ENCODE assay signal across 16 mouse cellular contexts in the genomic region with DNA sequence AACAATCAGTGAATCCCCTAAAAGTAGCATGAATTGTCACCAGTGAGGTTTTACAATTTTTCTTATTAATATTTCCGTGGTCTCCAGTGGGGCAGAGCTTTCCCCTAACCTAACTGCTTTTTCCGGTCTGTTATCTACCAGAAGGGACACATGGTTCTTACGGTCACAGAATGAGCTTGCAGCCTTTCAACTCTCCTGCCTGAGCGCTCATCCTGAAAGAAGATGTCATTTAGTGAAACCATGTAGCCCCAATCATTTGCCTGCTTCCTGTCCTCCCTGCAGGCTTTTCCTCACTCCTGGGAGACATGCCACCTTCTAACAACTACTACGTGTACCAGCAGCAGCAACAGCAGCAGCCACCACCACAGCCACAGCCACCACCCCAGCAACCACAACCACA.
"Had no signal": no experiment of that assay in that cellular context is flagged by ENCODE, and none has a peak within 500 bp of the region (broad histone marks: within the 10 kb centered on the region; RNA-seq: fewer than 3 reads in every experiment).

No protein-coding gene starts in this region.

- H3K4me3 ChIP-seq: neural tube, embryonic 13.5 days; neural tube, embryonic 15.5 days; stomach, embryonic 15.5 days had no signal

- H3K27ac ChIP-seq: neural tube, embryonic 13.5 days; neural tube, embryonic 15.5 days; stomach, embryonic 15.5 days; stomach, postnatal 0 days had no signal

- H3K9me3 ChIP-seq: neural tube, embryonic 13.5 days; neural tube, embryonic 15.5 days; stomach, embryonic 15.5 days had no signal

- H3K9ac ChIP-seq: neural tube, embryonic 13.5 days; neural tube, embryonic 15.5 days; stomach, embryonic 15.5 days had no signal

- H3K4me2 ChIP-seq: neural tube, embryonic 13.5 days; neural tube, embryonic 15.5 days; stomach, embryonic 15.5 days had no signal

- H3K27me3 ChIP-seq: neural tube, embryonic 13.5 days; neural tube, embryonic 15.5 days; stomach, embryonic 15.5 days had no signal

- H3K4me1 ChIP-seq: neural tube, embryonic 13.5 days; neural tube, embryonic 15.5 days; stomach, embryonic 15.5 days had no signal

- DNase-seq: retina, postnatal 1 day; right cerebral cortex, adult 18-20 months; right cerebral cortex, postnatal 14 days; right cerebral cortex, postnatal 25 days; right cerebral cortex, postnatal 4 days; spleen, adult 18-20 months; thymus, adult 18-20 months; thymus, adult 2 months; thymus, postnatal 14 days; thymus, postnatal 25 days; thymus, postnatal 36 days; thymus, postnatal 4 days had no signal
